ENCODE assay signal across 13 mouse cellular contexts in genomic region chr10:43624791-43625398, GRCm38 (mm10). TPM values are rescaled to one million over a fixed set of nuclear protein-coding genes. Genes with fewer than 3 reads are reported as not detected.
DNase-seq lines count a peak whose midpoint lies in the region; ATAC-seq and TF ChIP-seq lines count a peak whose summit lies in the region.
"Had no signal": no experiment of that assay in that cellular context is flagged by ENCODE, and none has a peak within 500 bp of the region (broad histone marks: within the 10 kb centered on the region; RNA-seq: fewer than 3 reads in every experiment).

No protein-coding gene starts in this region.

- H3K4me2 ChIP-seq in forebrain, embryonic 14.5 days (ENCODE audit: low read length): no peak overlapping the region
- H3K4me2 ChIP-seq in forebrain, embryonic 11.5 days (ENCODE audit: low read depth, low read length, severe bottlenecking): no peak overlapping the region
- no peak overlapping the region for H3K4me2 ChIP-seq in midbrain, embryonic 13.5 days (replicated peaks)
- H3K4me2 ChIP-seq in limb, embryonic 13.5 days (replicated peaks): peak overlapping the region; percentile 23; the same call in 1 of the 2 replicates
- H3K4me2 ChIP-seq in midbrain, postnatal 0 days (ENCODE audit: low read depth, low read length, poor library complexity, severe bottlenecking): no peak overlapping the region

- no peaks in the 10 kb centered on the region for H3K27me3 ChIP-seq in forebrain, embryonic 14.5 days (replicated peaks; ENCODE audit: control insufficient read depth, insufficient read depth, low read length)
- no peaks in the 10 kb centered on the region for H3K27me3 ChIP-seq in forebrain, embryonic 11.5 days (ENCODE audit: control insufficient read depth, insufficient read depth, low read length)
- no peaks in the 10 kb centered on the region for H3K27me3 ChIP-seq in midbrain, embryonic 13.5 days
- no peaks in the 10 kb centered on the region for H3K27me3 ChIP-seq in midbrain, embryonic 10.5 days (ENCODE audit: low read depth, poor library complexity, severe bottlenecking)
- no peaks in the 10 kb centered on the region for H3K27me3 ChIP-seq in limb, embryonic 13.5 days
- H3K27me3 ChIP-seq in midbrain, postnatal 0 days (ENCODE audit: insufficient read depth, low read length): no peaks in the 10 kb centered on the region
- H3K27me3 ChIP-seq: Patski had no signal

- no peak overlapping the region for H3K27ac ChIP-seq in forebrain, embryonic 14.5 days (ENCODE audit: low read depth, low read length)
- no peak overlapping the region for H3K27ac ChIP-seq in forebrain, embryonic 11.5 days (ENCODE audit: low read depth, low read length)
- 0 out of 2 replicates have a peak overlapping the region, but pooled peaks have one; percentile 40 for H3K27ac ChIP-seq in midbrain, embryonic 13.5 days
- H3K27ac ChIP-seq in midbrain, embryonic 10.5 days (replicated peaks): no peak overlapping the region
- peak overlapping the region; percentile 80 for H3K27ac ChIP-seq in limb, embryonic 13.5 days
- peak overlapping the region; percentile 32; the same call in 1 of the 2 replicates for H3K27ac ChIP-seq in midbrain, postnatal 0 days (ENCODE audit: low read depth, low read length)
- H3K27ac ChIP-seq: macrophage had no signal

- no peaks in the 10 kb centered on the region; the same call in 1 of the 2 replicates for H3K4me1 ChIP-seq in forebrain, embryonic 14.5 days (ENCODE audit: control insufficient read depth, insufficient read depth, low read length)
- no peaks in the 10 kb centered on the region for H3K4me1 ChIP-seq in forebrain, embryonic 11.5 days (replicated peaks; ENCODE audit: control insufficient read depth, insufficient read depth, low read length)
- peaks cover 10% of the 10 kb centered on the region for H3K4me1 ChIP-seq in midbrain, embryonic 13.5 days (replicated peaks)
- H3K4me1 ChIP-seq in midbrain, embryonic 10.5 days: no peaks in the 10 kb centered on the region
- H3K4me1 ChIP-seq in limb, embryonic 13.5 days: peaks cover 66% of the 10 kb centered on the region
- H3K4me1 ChIP-seq in midbrain, postnatal 0 days (ENCODE audit: insufficient read depth, low read length): 0 out of 2 replicates have a peak, but pooled peaks cover 2% of the 10 kb centered on the region

- peak; percentile 51 for DNase-seq in forebrain, embryonic 14.5 days (ENCODE audit: low spot score)
- DNase-seq in forebrain, embryonic 11.5 days (ENCODE audit: low spot score): no peak
- no peak for DNase-seq in midbrain, embryonic 10.5 days (ENCODE audit: low spot score)
- DNase-seq in midbrain, postnatal 0 days (ENCODE audit: low spot score): peak; percentile 47
- no peak for DNase-seq in lung, postnatal 25 days (ENCODE audit: low spot score)
- no peak for DNase-seq in kidney, postnatal 4 days
- DNase-seq: cerebellum, postnatal 25 days; heart, postnatal 36 days; kidney, adult 11 months had no signal

- WGBS in forebrain, embryonic 14.5 days: 52% methylated on average over 2 of the region's 2 CpGs
- 70% methylated on average over 2 of the region's 2 CpGs for WGBS in forebrain, embryonic 11.5 days
- 70% methylated on average over 2 of the region's 2 CpGs for WGBS in midbrain, embryonic 13.5 days
- 62% methylated on average over 2 of the region's 2 CpGs for WGBS in midbrain, embryonic 10.5 days
- 20% methylated on average over 2 of the region's 2 CpGs for WGBS in limb, embryonic 13.5 days
- WGBS in midbrain, postnatal 0 days: 38% methylated on average over 2 of the region's 2 CpGs

- H3K4me3 ChIP-seq in forebrain, embryonic 14.5 days (ENCODE audit: low read depth, low read length): no peak overlapping the region
- H3K4me3 ChIP-seq in forebrain, embryonic 11.5 days (ENCODE audit: low read depth, low read length): no peak overlapping the region
- H3K4me3 ChIP-seq in midbrain, embryonic 13.5 days (replicated peaks): no peak overlapping the region
- H3K4me3 ChIP-seq in midbrain, embryonic 10.5 days: no peak overlapping the region
- H3K4me3 ChIP-seq in limb, embryonic 13.5 days: no peak overlapping the region
- H3K4me3 ChIP-seq in midbrain, postnatal 0 days (ENCODE audit: low read depth, low read length): no peak overlapping the region

- no peak; the same call in 1 of the 2 replicates for ATAC-seq in forebrain, embryonic 14.5 days
- ATAC-seq in forebrain, embryonic 11.5 days (replicated peaks; ENCODE audit: low FRiP score): no peak
- ATAC-seq in midbrain, embryonic 13.5 days: no peak
- ATAC-seq in limb, embryonic 13.5 days (ENCODE audit: low FRiP score, low read depth): peak; percentile 44
- no peak for ATAC-seq in midbrain, postnatal 0 days (ENCODE audit: low FRiP score)
- ATAC-seq: Patski had no signal

- TF ChIP-seq CTCF in midbrain, postnatal 0 days (IDR thresholded peaks at IDR 0.05): no peak

- H3K9ac ChIP-seq in forebrain, embryonic 14.5 days (ENCODE audit: low read length): no peak overlapping the region
- no peak overlapping the region for H3K9ac ChIP-seq in forebrain, embryonic 11.5 days (ENCODE audit: low read length)
- no peak overlapping the region for H3K9ac ChIP-seq in midbrain, embryonic 13.5 days (replicated peaks)
- H3K9ac ChIP-seq in limb, embryonic 13.5 days: no peak overlapping the region
- no peak overlapping the region for H3K9ac ChIP-seq in midbrain, postnatal 0 days (replicated peaks; ENCODE audit: low read length, poor library complexity, severe bottlenecking)

- no peaks in the 10 kb centered on the region for H3K9me3 ChIP-seq in forebrain, embryonic 14.5 days (replicated peaks; ENCODE audit: control insufficient read depth, low read length)
- no peaks in the 10 kb centered on the region for H3K9me3 ChIP-seq in forebrain, embryonic 11.5 days (ENCODE audit: control insufficient read depth, low read length)
- no peaks in the 10 kb centered on the region for H3K9me3 ChIP-seq in midbrain, embryonic 13.5 days
- H3K9me3 ChIP-seq in midbrain, embryonic 10.5 days (replicated peaks): no peaks in the 10 kb centered on the region
- peaks cover 7% of the 10 kb centered on the region; the same call in 1 of the 2 replicates for H3K9me3 ChIP-seq in limb, embryonic 13.5 days
- no peaks in the 10 kb centered on the region for H3K9me3 ChIP-seq in midbrain, postnatal 0 days (ENCODE audit: low read length)

- no peaks in the 10 kb centered on the region for H3K36me3 ChIP-seq in forebrain, embryonic 14.5 days (ENCODE audit: control insufficient read depth, insufficient read depth, low read length)
- no peaks in the 10 kb centered on the region for H3K36me3 ChIP-seq in forebrain, embryonic 11.5 days (ENCODE audit: control insufficient read depth, insufficient read depth, low read length)
- H3K36me3 ChIP-seq in midbrain, embryonic 13.5 days: no peaks in the 10 kb centered on the region
- H3K36me3 ChIP-seq in midbrain, embryonic 10.5 days: no peaks in the 10 kb centered on the region
- H3K36me3 ChIP-seq in limb, embryonic 13.5 days: no peaks in the 10 kb centered on the region
- H3K36me3 ChIP-seq in midbrain, postnatal 0 days (ENCODE audit: insufficient read depth, low read length): no peaks in the 10 kb centered on the region

RNA-seq across cellular contexts. Expression of gene Cd24a, which starts 46.8 kb away (rescaled TPM):
- 1,214 and 1,274 TPM in 2 replicates for polyA plus RNA-seq in forebrain, embryonic 14.5 days (2014; fragmentation: Nextera tagmentation; extraction: Ambion mirVana)
- polyA plus RNA-seq in forebrain, embryonic 11.5 days (2014; fragmentation: Nextera tagmentation; extraction: Ambion mirVana): 342 and 364 TPM in 2 replicates
- polyA plus RNA-seq in midbrain, embryonic 13.5 days (2015; fragmentation: Nextera tagmentation; extraction: Ambion mirVana): 921 and 994 TPM in 2 replicates
- 269 and 314 TPM in 2 replicates for polyA plus RNA-seq in midbrain, embryonic 10.5 days (2016; fragmentation: Nextera tagmentation; extraction: Ambion mirVana)
- 403 and 448 TPM in 2 replicates for polyA plus RNA-seq in limb, embryonic 13.5 days (2015; fragmentation: Nextera tagmentation; extraction: Ambion mirVana)
- total RNA-seq in midbrain, postnatal 0 days (2014; rRNA removed): 609 and 613 TPM in 2 replicates
- polyA plus RNA-seq in midbrain, postnatal 0 days (2015; fragmentation: Nextera tagmentation; extraction: Ambion mirVana): 326 TPM in 2 replicates

Comparison
In these comparisons a context has a peak if more than half of its experiments do, and no peak if none do; other contexts are left out.
1. DNase-seq: peak in forebrain, embryonic 14.5 days (single experiment) and midbrain, postnatal 0 days (single experiment); none in forebrain, embryonic 11.5 days (single experiment), midbrain, embryonic 10.5 days (single experiment), lung, postnatal 25 days (single experiment) and kidney, postnatal 4 days (0 of 2).
2. H3K27ac ChIP-seq: peak in midbrain, embryonic 13.5 days (single experiment), limb, embryonic 13.5 days (single experiment) and midbrain, postnatal 0 days (single experiment); none in forebrain, embryonic 14.5 days (single experiment), forebrain, embryonic 11.5 days (single experiment) and midbrain, embryonic 10.5 days (single experiment).